Mouse (Mus musculus): Measurements from ENCODE around the gene Npy.

Npy gene

DNA sequence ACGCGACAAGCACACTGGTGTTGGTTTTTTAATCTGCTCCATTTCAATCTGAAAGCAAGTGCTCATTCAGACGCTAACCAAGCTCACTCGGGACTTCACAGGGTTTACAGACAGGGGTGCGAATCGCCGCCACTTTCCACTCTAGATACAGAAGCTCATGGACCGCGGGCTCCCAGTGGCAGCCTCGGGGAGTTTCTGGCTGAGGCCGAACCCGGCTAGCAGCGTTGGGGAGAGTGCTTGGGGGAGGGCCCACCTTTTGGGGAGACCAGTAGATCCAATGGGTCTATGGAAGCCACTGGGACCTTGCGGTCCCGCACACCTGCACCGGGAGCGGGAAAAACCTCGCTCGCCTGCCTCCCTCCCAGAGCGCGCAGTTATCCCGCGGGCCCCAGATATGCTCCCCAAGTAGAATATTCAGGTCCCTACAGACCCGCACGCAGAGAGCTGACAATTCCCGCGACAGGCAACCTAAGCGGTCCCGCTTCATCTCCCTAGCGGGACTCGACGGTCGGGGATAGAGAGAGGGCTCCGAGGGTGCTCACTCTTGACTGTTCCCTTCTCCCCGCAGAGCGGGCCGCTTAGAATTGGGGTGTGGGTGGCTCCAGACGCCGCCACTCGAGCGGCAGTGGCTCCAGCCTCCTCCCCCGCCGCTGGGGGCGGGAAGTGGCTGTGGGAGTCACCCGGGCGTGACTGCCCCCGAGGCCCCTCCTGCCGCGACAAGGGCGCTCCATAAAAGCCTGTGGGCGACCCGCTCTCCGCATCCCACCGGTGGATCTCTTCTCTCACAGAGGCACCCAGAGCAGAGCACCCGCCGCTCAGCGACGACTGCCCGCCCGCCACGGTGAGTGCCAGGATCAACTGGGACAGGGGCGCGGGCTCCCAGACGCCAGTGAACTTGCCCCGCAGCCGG, at the start of gene Npy:
Npy (plus strand) TSS at position 750 of the 910 bp plus-strand sequence.
- peak in 1 of 2 experiments; percentile 35 for DNase-seq (ENCODE audit: low spot score in 2 of 2)

GRCm38 (mm10) chr6:49775006-49775405, 47.5 kb upstream of the Npy start:
- DNase-seq (ENCODE audit: low spot score in 2 of 2), result no peak

DNA sequence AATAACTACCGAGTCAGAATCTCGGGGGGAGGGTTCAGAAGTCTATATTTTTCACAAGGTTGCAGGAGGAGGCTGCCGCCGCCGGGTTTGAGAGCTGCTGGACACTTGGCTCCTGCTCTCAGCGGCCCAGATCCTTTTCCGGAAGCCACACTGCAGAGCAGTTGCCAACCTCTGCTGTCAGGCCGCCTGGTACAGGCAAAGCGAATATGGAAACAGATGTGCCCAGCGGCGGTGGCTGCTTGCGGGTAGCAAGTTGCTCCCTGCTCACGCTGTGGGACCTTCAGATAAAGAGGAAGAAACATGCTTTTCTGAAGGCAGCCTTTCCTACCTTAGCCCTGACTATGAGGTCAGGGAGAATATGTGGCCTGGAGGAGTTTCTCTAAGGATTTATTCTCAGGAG, 44.4 kb upstream of the Npy start:
- no peak for DNase-seq (ENCODE audit: low spot score in 2 of 2)

- no peak for DNase-seq (ENCODE audit: low spot score in 2 of 2)
Observed at GRCm38 (mm10) chr6:49778729-49779128, 43.8 kb upstream of the Npy start.

DNA sequence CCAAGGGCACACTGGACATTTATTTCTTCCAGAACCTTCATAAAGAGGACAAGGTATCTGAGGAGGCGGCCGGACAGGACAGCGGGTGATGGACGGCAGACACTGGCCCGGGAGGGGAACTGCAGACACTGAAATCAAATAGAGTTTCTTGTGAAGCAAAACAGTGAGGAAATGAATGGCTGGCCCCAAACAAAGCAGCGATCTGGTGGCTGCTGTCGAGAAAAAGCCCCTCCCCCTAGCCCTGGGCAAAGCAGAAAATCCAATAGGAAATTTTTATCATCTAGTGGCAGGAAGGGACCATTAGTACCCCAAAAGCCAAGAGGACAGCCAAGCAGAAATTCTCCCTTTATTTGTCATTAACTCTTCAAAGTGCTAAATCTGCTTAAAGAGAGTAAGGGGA, 42.9 kb upstream of the Npy start:
- DNase-seq (ENCODE audit: low spot score in 2 of 2), result no peak

DNA sequence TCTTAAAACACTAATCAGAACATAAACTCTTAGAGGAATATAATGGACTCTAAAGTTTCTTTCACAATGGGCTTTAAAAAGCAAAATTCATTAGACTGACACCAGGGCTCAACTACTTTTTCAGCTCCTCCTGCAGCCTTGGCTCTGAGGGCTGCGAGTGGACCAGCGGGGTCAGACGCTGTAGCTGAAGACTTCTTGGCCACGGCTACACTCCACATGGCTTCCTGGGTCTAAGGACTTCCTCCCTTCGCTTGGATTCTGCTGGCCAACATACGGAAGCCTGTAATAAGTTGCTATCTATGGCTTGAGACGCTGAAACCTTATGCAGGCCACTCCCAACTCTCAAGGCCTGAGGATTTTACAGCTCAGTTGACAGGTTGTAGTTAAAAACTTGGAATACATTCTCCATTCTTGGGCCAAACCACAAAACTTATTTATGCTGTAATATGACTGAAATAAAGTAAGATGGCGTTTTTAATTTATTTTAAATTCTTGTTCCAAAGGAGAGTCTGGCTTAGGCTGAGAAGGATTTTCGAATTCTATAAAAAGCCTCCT, 41.6 kb upstream of the Npy start:
- DNase-seq (ENCODE audit: low spot score in 2 of 2), result no peak

DNA sequence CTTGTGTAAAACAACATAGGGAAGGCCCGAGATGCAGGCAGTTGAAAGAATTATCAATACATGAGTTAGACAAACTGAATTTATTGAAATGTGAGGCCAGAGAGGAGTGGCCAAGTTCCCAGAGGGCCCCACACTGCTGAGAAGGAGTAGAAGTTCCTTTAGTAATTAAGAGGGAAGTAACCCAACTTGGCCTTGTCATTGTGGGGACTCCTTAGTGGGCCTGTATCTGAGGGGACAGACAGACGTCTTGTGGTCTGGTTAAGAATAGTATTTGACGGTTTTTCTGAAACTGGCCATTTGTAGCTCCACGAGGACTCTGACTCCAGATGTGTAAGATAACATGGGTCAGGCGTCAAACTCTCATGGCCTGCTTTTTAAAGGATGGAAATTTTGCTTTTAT, 40.7 kb upstream of the Npy start:
- DNase-seq (ENCODE audit: low spot score in 2 of 2), result no peak

DNA sequence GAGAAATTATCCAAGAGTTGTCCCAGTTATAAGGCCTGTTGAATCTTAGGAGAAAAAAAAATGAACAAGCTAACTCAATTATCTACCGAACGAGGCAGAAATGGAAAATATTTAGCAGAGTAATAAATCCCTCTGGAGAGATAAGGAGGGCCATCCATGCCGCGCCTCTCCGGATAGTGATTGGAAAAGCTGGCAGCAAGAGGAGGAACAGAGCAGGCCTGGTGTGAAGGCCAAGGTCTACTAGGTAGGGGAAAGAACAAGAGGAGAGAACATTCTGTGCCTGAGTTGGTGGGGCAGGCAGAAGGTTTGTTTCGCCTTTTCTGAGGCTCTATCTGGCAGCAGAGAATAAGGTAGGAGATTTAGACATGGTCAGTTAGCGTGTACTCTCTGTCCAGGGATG, 39.8 kb upstream of the Npy start:
- DNase-seq (ENCODE audit: low spot score in 2 of 2), result no peak

GRCm38 (mm10) chr6:49792524-49792923, 30.0 kb upstream of the Npy start:
- DNase-seq (ENCODE audit: low spot score in 2 of 2), result no peak

DNA sequence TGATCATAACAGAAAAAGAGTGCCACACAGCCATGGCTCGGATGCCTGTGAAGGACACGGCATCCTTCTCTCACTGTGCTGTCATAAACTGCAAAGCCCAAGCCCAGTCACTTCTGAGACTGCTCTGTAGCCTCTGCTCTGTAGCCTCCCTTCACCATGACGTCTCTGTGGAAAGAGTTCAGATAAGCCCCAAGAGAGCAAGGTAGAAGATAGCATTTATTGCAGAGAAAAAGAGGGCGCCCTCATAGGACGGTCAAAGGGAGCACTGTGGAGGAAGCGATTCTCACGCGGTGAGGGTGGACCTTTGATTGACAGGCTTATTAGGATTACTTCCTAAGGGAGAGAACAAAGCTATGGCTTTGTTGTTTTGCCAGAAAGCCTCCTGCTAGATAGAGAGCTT, 18.4 kb upstream of the Npy start:
- DNase-seq (ENCODE audit: low spot score in 2 of 2), result no peak

DNA sequence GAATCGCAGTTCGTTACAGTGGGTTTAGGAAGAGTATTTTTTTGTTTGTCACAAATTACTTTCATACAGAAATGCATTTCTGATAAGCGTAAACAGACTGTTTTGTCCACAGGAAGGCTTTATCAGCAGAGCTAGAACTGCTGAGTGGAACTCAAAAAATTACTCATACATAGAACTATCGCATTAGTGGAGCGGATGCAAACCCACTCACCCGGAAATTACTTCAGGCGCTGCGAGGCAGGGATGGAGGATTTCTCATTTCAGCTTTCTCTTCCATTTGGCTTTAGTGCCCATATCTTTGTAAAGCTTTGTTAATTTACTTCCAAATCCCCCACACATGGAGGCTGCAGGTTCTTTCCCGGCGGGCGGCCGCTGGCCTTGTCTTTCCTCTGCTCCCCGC, 14.4 kb upstream of the Npy start:
- no peak for DNase-seq (ENCODE audit: low spot score in 2 of 2)

GRCm38 (mm10) chr6:49817183-49817582, 5.3 kb upstream of the Npy start:
- no peak for DNase-seq (ENCODE audit: low spot score in 2 of 2)

GRCm38 (mm10) chr6:49817625-49818024, 4.9 kb upstream of the Npy start:
- DNase-seq (ENCODE audit: low spot score in 2 of 2), result no peak

DNA sequence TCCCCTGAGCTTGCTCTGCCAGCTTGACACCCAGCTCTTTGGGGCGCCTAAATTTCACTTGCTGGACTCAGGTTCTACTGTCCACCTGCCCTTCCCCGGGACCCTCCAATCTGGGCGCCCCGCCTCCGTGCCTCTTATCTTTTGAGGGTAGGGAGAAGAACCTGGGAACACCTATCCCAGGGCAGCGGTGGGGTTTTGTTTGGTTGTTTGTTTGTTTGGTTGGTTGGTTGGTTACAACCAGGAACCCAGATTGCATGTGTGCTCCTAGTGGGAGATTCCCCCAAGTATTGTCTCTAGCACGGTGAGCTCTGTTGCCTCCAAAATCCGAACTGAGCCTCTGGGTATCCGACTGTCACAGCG, 341 bp downstream of the Npy start:
- no peak for DNase-seq (ENCODE audit: low spot score in 2 of 2)

DNA sequence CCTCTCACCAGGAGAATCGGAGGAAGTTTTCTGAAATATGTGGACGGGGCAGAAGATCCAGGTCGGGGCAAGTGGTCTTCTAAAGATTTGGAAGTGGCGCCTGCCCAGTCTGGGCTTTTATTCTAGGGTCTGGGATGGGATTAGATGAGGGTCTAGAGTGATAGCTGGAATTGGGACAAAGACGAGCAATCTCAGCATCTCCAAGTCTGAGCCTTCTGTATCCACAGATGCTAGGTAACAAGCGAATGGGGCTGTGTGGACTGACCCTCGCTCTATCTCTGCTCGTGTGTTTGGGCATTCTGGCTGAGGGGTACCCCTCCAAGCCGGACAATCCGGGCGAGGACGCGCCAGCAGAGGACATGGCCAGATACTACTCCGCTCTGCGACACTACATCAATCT, 861 bp downstream of the Npy start:
- no peak for DNase-seq (ENCODE audit: low spot score in 2 of 2)

GRCm38 (mm10) chr6:49823821-49824220, 1.3 kb downstream of the Npy start:
- no peak for DNase-seq (ENCODE audit: low spot score in 2 of 2)

GRCm38 (mm10) chr6:49831579-49831978, 9.1 kb downstream of the Npy start:
- DNase-seq (ENCODE audit: low spot score in 2 of 2), result no peak

GRCm38 (mm10) chr6:49856830-49857229, 34.3 kb downstream of the Npy start:
- DNase-seq (ENCODE audit: low spot score in 2 of 2), result no peak

- DNase-seq (ENCODE audit: low spot score in 2 of 2), result no peak
Observed at GRCm38 (mm10) chr6:49867571-49867970, 45.1 kb downstream of the Npy start.

- DNase-seq (ENCODE audit: low spot score in 2 of 2), result no peak
Observed at GRCm38 (mm10) chr6:49871071-49871470, 48.6 kb downstream of the Npy start.

GRCm38 (mm10) chr6:49873556-49873955, 51.0 kb downstream of the Npy start:
- no peak for DNase-seq (ENCODE audit: low spot score in 2 of 2)

DNA sequence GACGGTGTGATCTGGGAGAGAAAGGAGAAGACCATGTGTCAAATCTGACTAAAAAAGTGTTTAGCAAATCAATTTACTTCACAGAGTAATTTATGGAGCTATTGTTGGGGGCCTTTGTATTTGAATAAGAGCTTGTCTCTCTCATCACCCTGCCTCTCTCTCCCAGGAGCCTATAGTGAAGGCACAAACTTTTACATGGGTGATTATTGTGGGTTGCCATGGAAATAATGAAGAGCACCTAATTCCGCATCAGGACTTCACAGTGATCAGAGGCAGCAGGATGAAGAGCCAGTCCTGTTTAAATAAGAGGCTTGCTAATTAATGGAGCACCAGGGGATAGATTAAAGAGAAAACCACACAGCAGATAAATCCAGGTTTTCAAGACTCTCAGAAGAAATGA, 52.6 kb downstream of the Npy start:
- DNase-seq (ENCODE audit: low spot score in 2 of 2), result no peak

DNA sequence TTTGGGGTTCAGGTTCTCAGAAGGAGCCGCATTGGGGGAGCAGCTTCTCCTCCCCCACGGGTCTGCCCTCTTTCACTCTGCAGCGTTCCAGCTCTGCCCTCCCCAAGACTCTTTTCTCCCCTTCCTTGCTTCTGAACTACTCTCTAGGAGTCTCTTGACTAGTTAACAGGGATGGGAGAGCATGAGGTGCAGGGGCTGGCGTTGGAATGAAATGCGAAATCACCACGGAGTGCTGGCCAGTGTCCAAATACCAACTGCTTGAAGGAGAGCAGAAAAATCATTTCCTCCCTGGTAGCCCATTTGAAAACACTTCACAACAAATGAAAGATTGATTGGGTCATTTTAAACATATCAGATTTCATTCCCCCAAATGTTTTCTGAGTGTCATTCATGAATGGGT, 53.3 kb downstream of the Npy start:
- no peak for DNase-seq (ENCODE audit: low spot score in 2 of 2)

All from urinary bladder, adult 18-20 months (tissue).